9 mouse cellular contexts compared by ENCODE assay signal in genomic region chr11:91289194-91290123, GRCm38 (mm10).
DNase-seq lines count a peak whose midpoint lies in the region; ATAC-seq and TF ChIP-seq lines count a peak whose summit lies in the region.
"Had no signal": no experiment of that assay in that cellular context is flagged by ENCODE, and none has a peak within 500 bp of the region (broad histone marks: within the 10 kb centered on the region; RNA-seq: fewer than 3 reads in every experiment).

No protein-coding gene starts in this region.

- TF ChIP-seq POLR2A in limb, embryonic 14.5 days (IDR thresholded peaks at IDR 0.05; ENCODE audit: borderline replicate concordance, extremely low read depth, insufficient read depth, insufficient read length) = no peak

- no peak overlapping the region for H3K9ac ChIP-seq in hindbrain, postnatal 0 days (replicated peaks; ENCODE audit: low read length)
- H3K9ac ChIP-seq in limb, embryonic 14.5 days (ENCODE audit: low read depth, low read length, severe bottlenecking) = no peak overlapping the region
- H3K9ac ChIP-seq: embryonic facial prominence, embryonic 13.5 days had no signal

- no peak overlapping the region for H3K4me3 ChIP-seq in hindbrain, postnatal 0 days (ENCODE audit: low read length)
- no peak overlapping the region for H3K4me3 ChIP-seq in limb, embryonic 14.5 days (replicated peaks; ENCODE audit: low read length)
- H3K4me3 ChIP-seq: embryonic facial prominence, embryonic 13.5 days had no signal

- no peaks in the 10 kb centered on the region for H3K27me3 ChIP-seq in hindbrain, postnatal 0 days (ENCODE audit: insufficient read depth, low read length)
- H3K27me3 ChIP-seq in limb, embryonic 14.5 days (ENCODE audit: control insufficient read depth, insufficient read depth, low read length) = no peaks in the 10 kb centered on the region
- H3K27me3 ChIP-seq: embryonic facial prominence, embryonic 13.5 days had no signal

- H3K4me1 ChIP-seq in hindbrain, postnatal 0 days (ENCODE audit: insufficient read depth, low read length) = no peaks in the 10 kb centered on the region
- H3K4me1 ChIP-seq in limb, embryonic 14.5 days (ENCODE audit: control insufficient read depth, insufficient read depth, low read length) = no peaks in the 10 kb centered on the region
- H3K4me1 ChIP-seq: embryonic facial prominence, embryonic 13.5 days had no signal

- no peaks in the 10 kb centered on the region for H3K9me3 ChIP-seq in hindbrain, postnatal 0 days (ENCODE audit: low read length)
- H3K9me3 ChIP-seq in limb, embryonic 14.5 days (ENCODE audit: control insufficient read depth, low read length) = no peaks in the 10 kb centered on the region
- H3K9me3 ChIP-seq: embryonic facial prominence, embryonic 13.5 days had no signal

- H3K27ac ChIP-seq in hindbrain, postnatal 0 days = no peak overlapping the region
- no peak overlapping the region for H3K27ac ChIP-seq in limb, embryonic 14.5 days (replicated peaks; ENCODE audit: low read depth, low read length)
- H3K27ac ChIP-seq: embryonic facial prominence, embryonic 13.5 days had no signal

- DNase-seq in cerebellum, adult 9-10 months = peak; percentile 1
- no peak for DNase-seq in cerebellum, adult 8-10 months
- DNase-seq in ovary, postnatal 36 days (ENCODE audit: low spot score) = peak; percentile 24
- DNase-seq in ovary, adult 18-20 months (ENCODE audit: low spot score) = no peak
- peak; percentile 75 for DNase-seq in hindbrain, postnatal 0 days (ENCODE audit: low spot score)
- DNase-seq in limb, embryonic 14.5 days (ENCODE audit: low spot score) = peak; percentile 59
- no peak for DNase-seq in thymus, postnatal 0 days (ENCODE audit: low spot score)
- no peak for DNase-seq in spleen, adult 18-20 months

- no peaks in the 10 kb centered on the region for H3K36me3 ChIP-seq in hindbrain, postnatal 0 days (ENCODE audit: insufficient read depth, low read length)
- H3K36me3 ChIP-seq in limb, embryonic 14.5 days (ENCODE audit: control insufficient read depth, insufficient read depth, low read length) = no peaks in the 10 kb centered on the region
- H3K36me3 ChIP-seq: embryonic facial prominence, embryonic 13.5 days had no signal

- no peak overlapping the region for H3K4me2 ChIP-seq in hindbrain, postnatal 0 days (ENCODE audit: low read depth, low read length)
- no peak overlapping the region for H3K4me2 ChIP-seq in limb, embryonic 14.5 days (replicated peaks; ENCODE audit: low read depth, low read length, severe bottlenecking)
- H3K4me2 ChIP-seq: embryonic facial prominence, embryonic 13.5 days had no signal

- no peak for ATAC-seq in hindbrain, postnatal 0 days
- ATAC-seq in limb, embryonic 14.5 days (ENCODE audit: low FRiP score, low read depth) = no peak

- TF ChIP-seq CTCF in hindbrain, postnatal 0 days (IDR thresholded peaks at IDR 0.05; ENCODE audit: low read depth) = peak; percentile 82

- 40% methylated on average over 10 of the region's 10 CpGs for WGBS in hindbrain, postnatal 0 days
- WGBS in limb, embryonic 14.5 days = 55% methylated on average over 10 of the region's 10 CpGs

Comparison
In these comparisons a context has a peak if more than half of its experiments do, and no peak if none do; other contexts are left out.
1. DNase-seq: peak in cerebellum, adult 9-10 months (single experiment), ovary, postnatal 36 days (single experiment), hindbrain, postnatal 0 days (single experiment) and limb, embryonic 14.5 days (single experiment); none in cerebellum, adult 8-10 months (single experiment), ovary, adult 18-20 months (single experiment), thymus, postnatal 0 days (single experiment) and spleen, adult 18-20 months (0 of 2).